Mouse (Mus musculus): ENCODE measurements around the gene Rnf168.
"Not testable (repeated sequence)": the region's sequence is repeated elsewhere in the genome, so short reads cannot be mapped to it uniquely, and the experiment has no call there.

The Rnf168 gene

GRCm38 (mm10) chr16:32277308-32278256 is at the start of gene Rnf168:
TSS of gene Rnf168 (plus strand) at chr16:32277459.
- peak; percentile 81 for DNase-seq (ENCODE audit: low read depth, low spot score)

DNA sequence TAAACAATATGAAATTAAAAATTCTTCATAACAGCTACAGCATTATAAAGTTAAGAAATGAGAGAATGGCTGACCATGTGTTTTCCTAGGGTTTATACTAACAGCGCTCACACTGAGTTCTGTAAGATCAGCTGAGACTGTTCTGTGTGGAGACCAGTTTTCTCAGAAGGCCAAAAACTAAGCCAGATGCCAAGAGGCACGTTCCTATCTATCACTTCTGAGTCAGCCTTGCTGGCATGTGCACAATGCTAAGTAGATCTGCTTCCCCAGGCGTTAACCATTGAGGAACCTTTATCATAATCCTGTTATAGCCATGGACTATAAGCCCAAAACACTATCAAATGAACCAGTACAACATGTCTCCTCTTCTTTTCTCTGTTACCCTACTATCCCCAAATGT is 45.2 kb upstream of the Rnf168 start:
- not testable (repeated sequence) for DNase-seq (ENCODE audit: low read depth, low spot score)

DNA sequence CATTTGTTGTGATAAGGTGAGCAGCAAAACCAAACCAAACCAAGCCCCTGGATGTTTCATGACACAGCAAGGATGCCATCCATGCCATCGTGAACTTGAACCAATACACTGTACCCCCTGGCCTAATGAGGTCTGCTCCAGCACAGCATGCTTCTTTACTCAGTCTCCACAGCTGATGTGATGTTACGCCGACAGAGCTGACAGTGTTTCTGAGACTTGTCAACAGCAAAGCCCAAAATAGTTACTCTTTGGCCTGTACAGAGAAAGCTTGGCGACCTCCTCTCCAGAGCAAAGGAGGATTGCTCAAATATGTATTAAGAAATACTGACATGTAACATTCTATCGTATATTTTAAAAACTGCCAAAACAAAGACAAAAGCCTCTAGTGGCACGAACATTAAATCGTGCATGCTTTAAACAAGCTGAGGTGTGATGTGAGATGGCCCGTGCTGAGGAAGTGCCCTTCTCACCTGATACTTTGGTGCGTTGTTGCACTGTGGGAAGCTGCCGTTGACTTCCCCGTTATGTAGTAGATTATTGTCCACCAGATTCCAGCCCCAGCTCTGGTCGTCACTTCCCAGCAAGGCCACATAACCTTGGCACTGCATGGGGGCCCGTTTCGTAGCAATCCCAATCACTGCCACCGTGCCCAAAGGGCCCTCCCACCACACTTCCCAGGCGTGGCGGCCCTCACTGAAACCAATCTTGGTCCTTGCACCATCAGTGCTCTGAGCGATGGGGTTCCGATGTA is 39.2 kb upstream of the Rnf168 start:
- DNase-seq (ENCODE audit: low read depth, low spot score), result no peak

DNA sequence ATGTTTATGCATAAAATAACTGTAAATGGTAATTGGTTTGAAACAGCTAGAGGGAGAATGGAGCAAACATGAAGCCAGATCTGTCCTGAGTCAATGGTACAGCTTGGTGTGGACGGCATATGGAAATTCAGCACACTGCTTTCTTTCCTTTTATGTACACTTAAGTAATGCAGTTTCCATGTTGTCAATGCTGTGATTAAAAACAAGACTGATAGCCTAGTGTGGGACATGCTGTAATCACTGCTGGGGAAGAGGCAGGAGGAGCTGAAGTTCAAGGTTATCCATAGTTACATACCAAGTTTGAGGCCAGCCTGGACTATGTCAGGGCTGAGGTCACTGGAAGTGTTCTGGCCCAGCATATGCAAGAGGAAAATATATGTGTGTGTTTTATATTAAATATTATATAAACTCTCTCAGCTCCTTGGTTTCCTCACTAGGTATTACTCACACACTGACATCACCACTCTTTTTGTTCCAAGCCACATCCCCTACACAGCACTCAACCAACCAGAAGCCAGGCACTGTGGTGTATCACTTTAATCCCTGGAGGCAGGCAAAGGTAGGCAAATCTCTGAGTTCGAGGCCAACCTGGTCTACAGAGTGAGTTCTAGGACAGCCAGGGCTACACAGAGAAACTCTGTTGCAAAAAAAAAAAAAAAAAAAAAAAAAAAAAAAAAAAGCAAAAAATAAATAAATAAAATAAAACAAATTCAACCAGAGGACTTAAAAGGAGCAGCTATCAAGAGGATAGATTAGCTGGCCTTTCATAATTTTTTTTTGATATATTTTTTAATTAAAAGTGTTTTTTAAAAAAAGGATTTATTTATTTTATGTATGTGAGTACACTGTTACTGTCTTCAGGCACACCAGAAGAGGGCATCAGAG is 37.6 kb upstream of the Rnf168 start:
- DNase-seq (ENCODE audit: low read depth, low spot score), result no peak

DNA sequence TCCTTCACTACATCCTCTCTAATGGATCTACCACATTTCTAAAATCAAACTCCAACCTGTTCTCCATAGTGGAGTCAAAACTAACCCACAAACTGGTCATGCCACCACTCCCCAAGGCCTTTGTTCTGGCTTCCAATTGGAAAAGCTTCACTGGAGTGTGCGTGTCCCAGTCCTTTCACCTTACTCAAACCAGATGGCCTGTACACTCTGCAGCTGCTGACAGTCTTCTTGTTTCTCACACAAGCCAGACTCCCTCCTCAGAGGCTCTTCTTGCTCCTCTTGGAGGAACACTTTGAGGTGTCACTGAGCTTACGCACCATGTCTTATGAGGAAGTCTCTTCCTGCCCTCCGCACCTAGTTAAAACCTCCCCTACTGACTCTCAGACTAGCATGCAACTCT is 33.4 kb upstream of the Rnf168 start:
- no peak for DNase-seq (ENCODE audit: low read depth, low spot score)

- no peak for DNase-seq (ENCODE audit: low read depth, low spot score)
These were observed 30.9 kb upstream of the Rnf168 start for GRCm38 (mm10) chr16:32246351-32246791.

DNA sequence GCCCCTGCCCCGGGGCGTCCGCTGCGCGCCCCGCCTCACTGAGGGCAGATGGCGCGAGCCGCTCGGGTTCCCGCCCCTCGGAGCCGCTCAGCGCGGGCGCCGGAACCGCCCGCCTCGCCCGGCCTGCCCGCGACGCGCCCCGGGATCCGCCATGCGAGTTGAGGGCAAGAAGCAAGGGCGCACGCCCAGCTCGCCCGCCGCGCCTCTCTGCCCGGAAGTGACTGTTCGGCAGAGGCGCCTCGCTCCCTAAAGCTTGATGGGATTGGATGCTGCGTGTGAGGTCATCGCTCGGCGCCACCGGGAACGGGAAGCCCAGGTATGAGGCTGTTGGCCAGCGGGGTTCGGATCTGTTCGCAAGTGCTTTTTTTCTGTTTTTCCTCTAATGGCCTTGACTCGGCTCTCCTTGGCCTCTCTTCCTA is 30.3 kb upstream of the Rnf168 start, which contains the start of the genes Fbxo45 and Wdr53:
Gene Fbxo45 (minus strand): TSS at position 207 of the 419 bp plus-strand sequence.
Gene Wdr53 (plus strand): TSS at position 276 of the 419 bp plus-strand sequence.
- peak; percentile 95 for DNase-seq (ENCODE audit: low read depth, low spot score)

DNA sequence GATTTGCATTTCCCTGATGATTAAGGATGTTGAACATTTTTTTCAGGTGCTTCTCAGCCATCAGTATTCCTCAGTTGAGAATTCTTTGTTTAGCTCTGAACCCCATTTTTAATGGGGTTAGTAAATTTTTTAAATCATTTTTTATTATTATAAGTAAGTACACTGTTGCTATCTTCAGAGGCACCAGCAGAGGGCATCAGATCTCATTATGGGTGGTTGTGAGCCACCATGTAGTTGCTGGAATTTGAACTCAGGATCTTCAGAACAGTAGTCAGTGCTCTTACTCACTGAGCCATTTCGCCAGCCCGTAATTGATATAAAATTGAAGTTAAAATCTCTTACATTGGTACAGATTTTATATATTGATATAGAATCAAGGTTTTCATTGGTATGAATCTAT is 13.0 kb upstream of the Rnf168 start:
- not testable (repeated sequence) for DNase-seq (ENCODE audit: low read depth, low spot score)

DNA sequence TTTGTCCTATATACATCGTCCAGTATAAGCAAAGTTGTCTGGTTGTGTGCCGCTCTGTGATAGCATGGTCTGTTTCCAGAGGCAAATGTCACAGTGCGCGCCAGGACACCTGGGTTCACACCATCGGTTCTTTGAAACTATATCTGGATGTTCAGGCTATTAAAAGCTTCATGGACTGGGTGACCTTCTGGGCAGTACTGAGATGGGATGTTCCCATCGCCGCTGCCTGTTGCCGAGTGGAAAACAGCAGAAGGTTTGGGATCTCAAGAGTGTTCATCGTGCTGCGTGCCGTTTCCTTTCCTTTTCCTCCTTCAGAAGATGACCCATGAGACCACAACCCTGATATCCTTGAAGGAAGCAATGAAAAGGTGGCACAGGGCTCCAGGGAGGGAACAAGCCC is 6.0 kb upstream of the Rnf168 start, which contains the start of gene Smco1:
Gene Smco1 (plus strand): TSS at position 178 of the 400 bp plus-strand sequence.
- peak; percentile 85 for DNase-seq (ENCODE audit: low read depth, low spot score)

DNA sequence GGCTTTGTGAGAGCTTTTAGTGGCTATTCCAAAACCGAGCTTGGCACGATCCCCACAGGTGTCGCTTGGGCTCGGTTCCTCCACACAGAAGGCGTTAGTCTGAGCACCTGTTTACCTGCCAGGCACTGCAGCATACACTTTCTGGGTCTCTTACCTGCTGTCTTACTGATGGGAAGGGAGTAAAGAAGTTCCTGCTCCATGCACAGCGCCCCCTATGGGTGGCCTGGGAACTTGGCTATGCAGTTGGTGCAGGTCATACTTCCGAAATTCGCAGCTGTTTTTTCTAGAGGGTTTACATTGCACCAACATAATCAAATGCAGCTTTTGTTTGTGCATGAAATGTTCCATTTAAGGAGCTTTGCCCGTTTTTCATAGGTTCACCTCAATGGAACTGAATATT is 3.9 kb upstream of the Rnf168 start:
- no peak for DNase-seq (ENCODE audit: low read depth, low spot score)

GRCm38 (mm10) chr16:32275041-32275440 is 2.2 kb upstream of the Rnf168 start:
- DNase-seq (ENCODE audit: low read depth, low spot score), result no peak

DNA sequence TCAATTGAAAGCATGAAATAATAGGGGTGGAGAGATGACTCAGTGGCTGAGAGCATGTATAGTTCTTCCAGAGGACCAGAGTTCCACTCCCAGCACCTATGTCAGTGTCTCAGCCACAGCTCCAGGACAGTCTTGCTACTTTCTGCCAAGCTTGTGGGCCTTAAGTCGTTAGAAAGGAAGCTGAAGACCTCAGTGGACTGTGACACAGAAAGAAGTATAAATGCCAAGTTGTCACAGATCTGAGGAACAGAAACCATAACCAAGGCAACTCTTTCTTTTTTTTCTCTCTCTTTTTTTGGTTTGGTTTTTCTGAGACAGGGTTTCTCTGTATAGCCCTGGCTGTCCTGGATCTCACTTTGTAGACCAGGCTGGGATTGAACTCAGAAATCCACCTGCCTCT is 1.4 kb upstream of the Rnf168 start:
- no peak for DNase-seq (ENCODE audit: low read depth, low spot score)

GRCm38 (mm10) chr16:32278396-32278795 is 1.1 kb downstream of the Rnf168 start:
- no peak for DNase-seq (ENCODE audit: low read depth, low spot score)

DNA sequence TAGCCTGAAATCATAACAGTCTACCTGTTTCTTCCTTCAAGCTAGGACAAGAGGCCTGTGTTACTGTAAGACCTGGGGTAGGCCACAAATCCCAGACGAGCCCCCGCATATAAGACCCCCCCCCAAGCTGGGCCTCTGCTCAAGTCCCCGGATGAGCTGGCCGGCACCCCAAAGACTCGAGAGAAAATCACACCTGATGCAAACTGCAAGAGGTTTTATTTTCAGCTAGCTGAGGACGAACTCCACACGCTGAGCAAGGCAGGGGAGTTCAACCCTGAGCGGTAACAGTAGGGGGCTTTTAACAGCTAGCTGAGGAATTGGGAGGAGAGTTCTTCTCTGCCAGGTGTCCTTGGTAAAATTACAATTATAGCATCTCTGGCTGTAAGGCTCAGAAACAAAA is 3.0 kb downstream of the Rnf168 start:
- no peak for DNase-seq (ENCODE audit: low read depth, low spot score)

DNA sequence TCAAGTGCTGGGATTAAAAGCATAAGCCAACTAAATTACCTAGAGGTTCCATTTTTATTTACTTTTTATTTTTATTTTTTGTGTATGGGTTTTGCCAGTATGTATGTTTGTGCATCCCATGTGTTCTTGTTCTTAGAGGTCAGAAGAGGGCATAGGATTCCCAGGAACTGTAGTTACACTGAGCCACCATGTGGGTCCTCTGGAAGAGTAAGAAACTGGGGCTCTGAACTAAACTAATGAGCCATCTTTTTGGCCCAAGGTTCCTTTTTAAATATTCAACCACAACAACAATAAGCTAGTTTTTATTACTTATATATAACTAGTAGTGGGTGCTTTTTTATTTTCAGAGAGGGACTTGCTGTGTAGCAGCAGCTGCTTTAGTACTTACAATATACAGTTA is 5.3 kb downstream of the Rnf168 start:
- no peak for DNase-seq (ENCODE audit: low read depth, low spot score)

DNA sequence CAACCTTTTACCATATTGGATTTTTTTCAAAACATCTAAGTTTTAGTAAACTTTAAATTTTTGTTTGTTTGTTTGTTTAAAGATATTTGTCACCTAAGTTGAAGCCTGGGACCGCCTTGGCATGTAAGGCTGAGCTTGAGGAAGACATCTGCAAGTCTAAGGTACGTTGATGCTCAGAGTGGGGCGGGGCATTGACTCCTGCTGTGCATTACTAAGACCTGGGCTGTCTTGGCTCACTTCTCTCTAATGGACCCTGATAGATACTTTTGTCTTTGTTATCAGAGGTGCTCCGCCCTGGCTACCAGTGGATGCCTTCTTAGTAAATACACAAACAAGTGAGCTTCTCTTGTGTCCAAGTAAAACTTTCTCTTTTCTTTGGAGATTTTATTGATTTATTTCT is 14.6 kb downstream of the Rnf168 start:
- no peak for DNase-seq (ENCODE audit: low read depth, low spot score)

- not testable (repeated sequence) for DNase-seq (ENCODE audit: low read depth, low spot score)
These were observed 22.4 kb downstream of the Rnf168 start for GRCm38 (mm10) chr16:32299617-32300016.

DNA sequence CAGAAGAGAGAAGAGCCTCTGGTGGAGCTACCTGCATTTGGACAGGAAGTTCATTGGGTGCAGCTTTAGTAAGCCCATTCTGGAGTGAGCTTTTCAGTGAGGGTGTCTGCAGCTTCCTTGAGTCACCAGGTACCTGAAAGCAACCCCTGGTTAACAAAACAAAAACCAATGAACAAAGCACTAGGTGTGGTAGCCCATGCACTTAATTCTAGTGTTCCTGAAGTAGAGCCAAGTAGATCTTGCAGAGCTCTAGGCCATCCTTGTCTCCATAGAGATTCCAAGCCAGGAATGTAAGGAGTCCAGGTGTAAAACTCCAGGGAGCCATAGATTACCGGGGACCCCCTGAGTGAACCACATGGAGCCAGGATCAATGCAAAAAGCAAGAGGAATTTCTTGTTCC is 25.8 kb downstream of the Rnf168 start:
- DNase-seq (ENCODE audit: low read depth, low spot score), result no peak

GRCm38 (mm10) chr16:32303886-32304285 is 26.6 kb downstream of the Rnf168 start:
- no peak for DNase-seq (ENCODE audit: low read depth, low spot score)

DNA sequence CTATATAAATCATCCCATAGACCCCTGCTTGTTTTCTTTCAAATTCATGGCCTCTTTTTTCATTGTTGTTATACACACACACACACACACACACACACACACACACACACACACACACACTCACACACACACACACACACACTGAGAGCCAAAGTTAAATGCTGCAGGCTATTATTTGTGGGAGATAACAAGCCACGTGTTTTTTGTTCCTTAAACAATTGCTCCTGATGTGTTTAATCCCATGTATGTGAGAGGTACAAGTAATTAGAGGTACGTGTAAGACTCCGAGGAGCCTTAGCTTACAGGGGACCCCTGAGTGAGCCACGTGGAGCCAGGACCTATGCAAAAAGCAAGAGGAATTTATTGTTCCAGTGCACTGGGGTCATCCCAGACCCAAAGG is 34.7 kb downstream of the Rnf168 start:
- no peak for DNase-seq (ENCODE audit: low read depth, low spot score)

- no peak for DNase-seq (ENCODE audit: low read depth, low spot score)
These were observed 35.1 kb downstream of the Rnf168 start for GRCm38 (mm10) chr16:32312386-32312785.

All from skeletal muscle tissue, adult 2 months (tissue).